In the genomic region with DNA sequence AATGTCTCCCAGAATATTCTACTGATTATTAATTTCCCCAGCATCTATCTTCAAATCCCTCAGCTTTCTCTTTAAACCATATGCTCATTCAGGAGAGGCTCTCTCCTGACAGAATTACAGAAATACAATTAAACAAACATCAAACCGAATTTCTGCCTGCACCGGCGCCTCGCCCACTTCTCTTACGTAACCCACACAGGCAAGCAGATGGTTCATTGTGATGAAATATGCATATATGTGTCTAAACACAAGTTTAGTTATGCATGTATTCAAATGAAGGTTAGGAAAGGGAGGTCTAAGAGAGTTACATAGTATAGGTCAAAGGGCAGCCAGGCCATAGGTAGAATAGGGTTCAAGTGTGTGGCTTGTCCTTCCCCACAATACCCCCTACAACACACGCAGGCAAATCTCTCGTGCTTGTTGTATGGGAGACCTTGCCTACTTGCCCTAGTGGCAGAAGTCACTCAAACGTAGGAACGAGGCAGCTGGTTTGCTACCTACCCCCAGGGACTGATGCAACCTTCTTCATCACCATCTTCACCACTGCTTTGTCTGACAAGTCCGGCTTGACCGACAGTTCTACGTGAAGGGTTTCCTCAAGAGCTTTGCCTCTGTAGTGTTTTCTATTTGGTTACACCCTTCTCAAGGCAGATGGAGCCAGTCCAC, we compare ENCODE assay signal across 16 mouse cellular contexts.
DNase-seq lines count a peak whose midpoint lies in the region; ATAC-seq lines count a peak whose summit lies in the region.
"Had no signal": no experiment of that assay in that cellular context is flagged by ENCODE, and none has a peak within 500 bp of the region (broad histone marks: within the 10 kb centered on the region; RNA-seq: fewer than 3 reads in every experiment).

No protein-coding gene starts in this region.

- no peak overlapping the region for H3K9ac ChIP-seq in forebrain, embryonic 13.5 days
- H3K9ac ChIP-seq: liver, embryonic 14.5 days; neural tube, embryonic 13.5 days had no signal

- no peaks in the 10 kb centered on the region for H3K36me3 ChIP-seq in forebrain, embryonic 13.5 days (ENCODE audit: poor library complexity, severe bottlenecking)
- H3K36me3 ChIP-seq: neural tube, embryonic 13.5 days had no signal

- no peak for DNase-seq in frontal cortex, postnatal 14 days (ENCODE audit: low spot score in 2 of 2)
- peak; percentile 80 for DNase-seq in right cerebral cortex, adult 18-20 months
- DNase-seq in right cerebral cortex, postnatal 4 days: no peak
- DNase-seq in left cerebral cortex, postnatal 36 days (ENCODE audit: low spot score in 2 of 2): peak; percentile 54 to 69
- no peak for DNase-seq in adrenal gland, adult (ENCODE audit: inconsistent age in 2 of 2, low spot score in 1 of 2)
- DNase-seq in spleen, adult 18-20 months: no peak
- DNase-seq: cerebellum, adult 9-10 months; heart, postnatal 14 days; thymus, postnatal 25 days had no signal

- H3K9me3 ChIP-seq in forebrain, embryonic 13.5 days (replicated peaks): no peaks in the 10 kb centered on the region; the same call in 1 of the 2 replicates
- H3K9me3 ChIP-seq: neural tube, embryonic 13.5 days had no signal

- ATAC-seq in frontal cortex, adult (ENCODE audit: low TSS enrichment): peak; percentile 81
- ATAC-seq in forebrain, embryonic 13.5 days: no peak
- ATAC-seq: hindbrain, postnatal 0 days; midbrain, embryonic 16.5 days; Patski had no signal

- H3K4me2 ChIP-seq in forebrain, embryonic 13.5 days: no peak overlapping the region
- H3K4me2 ChIP-seq: neural tube, embryonic 13.5 days had no signal

- H3K4me1 ChIP-seq in forebrain, embryonic 13.5 days: no peaks in the 10 kb centered on the region
- H3K4me1 ChIP-seq: neural tube, embryonic 13.5 days had no signal

- no peaks in the 10 kb centered on the region for H3K27me3 ChIP-seq in forebrain, embryonic 13.5 days
- H3K27me3 ChIP-seq: neural tube, embryonic 13.5 days; Patski had no signal

- H3K4me3 ChIP-seq in forebrain, embryonic 13.5 days: no peak overlapping the region
- H3K4me3 ChIP-seq: neural tube, embryonic 13.5 days had no signal

- WGBS in forebrain, embryonic 13.5 days: 89% methylated on average over 12 of the region's 12 CpGs

- H3K27ac ChIP-seq in forebrain, embryonic 13.5 days: no peak overlapping the region
- H3K27ac ChIP-seq: hindbrain, postnatal 0 days; liver, embryonic 14.5 days; neural tube, embryonic 13.5 days had no signal

- intact Hi-C loops in left cerebral cortex, postnatal 36 days (cut with DNase I): no loop called here

Comparison
In these comparisons a context has a peak if more than half of its experiments do, and no peak if none do; other contexts are left out.
1. DNase-seq: peak in right cerebral cortex, adult 18-20 months (single experiment) and left cerebral cortex, postnatal 36 days (2 of 2); none in frontal cortex, postnatal 14 days (0 of 2), right cerebral cortex, postnatal 4 days (single experiment), adrenal gland, adult (0 of 2) and spleen, adult 18-20 months (0 of 2).